Mouse (Mus musculus) kidney, embryonic 14.5 days (tissue): ENCODE data around the gene Gkn1. TPM values are rescaled to one million over a fixed set of nuclear protein-coding genes. Genes with fewer than 3 reads are reported as not detected.

Experiments used
- ATAC-seq: fragments of 200-750 bp; cut with Nextera tagmentation; 2 replicates; pipeline ENCODE4 v1.8.0; 2017; ENCODE audit warnings: moderate number of reproducible peaks, mild to moderate bottlenecking, moderate TSS enrichment, moderate library complexity; ENCODE audit not compliant: low FRiP score, low TSS enrichment
- H3K27ac ChIP-seq: fragments of 300-500 bp; sonication (generic); 2 replicates; pipeline ENCODE4 v1.5.1; 2014; ENCODE audit warnings: low read depth, mild to moderate bottlenecking, low read length, moderate library complexity, mixed read lengths
- H3K27me3 ChIP-seq: fragments of 300-500 bp; sonication (generic); 2 replicates; pipeline ENCODE4 v1.6.1; 2014; ENCODE audit warnings: mild to moderate bottlenecking, low read length; ENCODE audit not compliant: control insufficient read depth, insufficient read depth
- H3K36me3 ChIP-seq: fragments of 300-500 bp; sonication (generic); 2 replicates; pipeline ENCODE4 v1.6.1; 2014; ENCODE audit warnings: low read length, mixed read lengths; ENCODE audit not compliant: control insufficient read depth, insufficient read depth
- H3K4me1 ChIP-seq: fragments of 300-500 bp; sonication (generic); 2 replicates; pipeline ENCODE4 v1.6.1; 2014; ENCODE audit warnings: low read length, mixed read lengths; ENCODE audit not compliant: control insufficient read depth, insufficient read depth
- H3K4me2 ChIP-seq: fragments of 300-500 bp; sonication (generic); replicated peaks from 2 replicates; pipeline ENCODE4 v1.6.1; 2014; ENCODE audit warnings: low read depth, mild to moderate bottlenecking, low read length
- H3K4me3 ChIP-seq: fragments of 300-500 bp; sonication (generic); 2 replicates; pipeline ENCODE4 v1.5.1; 2014; ENCODE audit warnings: mild to moderate bottlenecking, low read length
- H3K9ac ChIP-seq: fragments of 300-500 bp; sonication (generic); 2 replicates; pipeline ENCODE4 v1.6.1; 2014; ENCODE audit warnings: low read depth, mild to moderate bottlenecking, low read length, moderate library complexity
- H3K9me3 ChIP-seq: fragments of 300-500 bp; sonication (generic); 2 replicates; pipeline ENCODE4 v1.6.1; 2016; ENCODE audit warnings: low read length; ENCODE audit not compliant: control insufficient read depth
- WGBS: fragments of 180-500 bp; shearing (Covaris S2); extraction: QIAGEN DNeasy Blood & Tissue Kit; methylation state at CpG from one replicate; pipeline ENCODE4 v1.1.7; 2014; 5-methylcytosine and 5-hydroxymethylcytosine counted together
- polyA plus RNA-seq: library from polyadenylated mRNA; unstranded; fragments of >200 nt; fragmentation: Nextera tagmentation; extraction: Ambion mirVana; gene quantifications from 2 replicates; pipeline ENCODE4 v1.2.1, GENCODE M21; 2014

Gene Gkn1
- not detected in 2 replicates for polyA plus RNA-seq

- H3K4me1 ChIP-seq = no peaks in the 10 kb centered on the region
- no peak within 1 kb of the TSS for H3K9ac ChIP-seq
- no peaks in the 10 kb centered on the region for H3K9me3 ChIP-seq
- H3K27ac ChIP-seq = no peak within 1 kb of the TSS
- no peaks in the 10 kb centered on the region for H3K27me3 ChIP-seq
- no peak for ATAC-seq
- no peak within 1 kb of the TSS for H3K4me3 ChIP-seq
- 87% methylated on average over 8 of the region's 8 CpGs for WGBS
- H3K4me2 ChIP-seq = no peak within 1 kb of the TSS
- H3K36me3 ChIP-seq = no peaks in the 10 kb centered on the region
Measured at GRCm38 (mm10) chr6:87350829-87351228, at the start of gene Gkn1. Gene Gkn1, minus strand, starts transcription at chr6:87350942.

DNA sequence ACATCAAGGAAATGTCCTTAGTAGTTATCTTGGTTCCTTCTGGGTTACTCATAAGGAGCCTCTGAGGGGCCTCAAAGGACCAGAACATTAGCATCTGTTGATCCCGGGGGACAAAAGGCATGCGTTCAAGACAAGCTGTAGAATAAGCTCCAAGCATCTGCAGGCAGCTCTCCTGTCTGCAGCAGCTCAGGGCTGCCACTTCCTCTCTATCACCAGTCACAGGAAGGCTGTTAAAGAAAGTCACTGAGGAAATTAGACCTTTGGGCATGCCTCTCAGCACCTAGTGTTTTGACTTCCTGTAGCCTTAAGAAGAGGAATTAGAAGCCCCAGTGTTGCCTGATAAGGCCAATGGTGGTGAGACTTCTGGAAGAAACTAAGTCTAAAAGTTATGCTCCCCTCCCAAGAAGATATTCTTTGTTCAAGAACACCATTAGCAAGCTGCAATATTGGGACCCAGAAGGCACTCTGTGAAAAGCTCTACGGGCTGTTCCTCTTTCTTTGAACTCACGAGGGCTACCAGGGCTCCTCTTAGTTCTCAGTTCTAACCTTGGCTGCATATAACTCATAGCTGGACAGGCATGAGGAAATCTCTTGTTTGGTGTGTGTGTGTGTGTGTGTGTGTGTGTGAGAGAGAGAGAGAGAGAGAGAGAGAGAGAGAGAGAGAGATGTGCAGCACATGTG lies 49.3 kb upstream of the Gkn1 start:
- no peak overlapping the region for H3K4me3 ChIP-seq
- 60% methylated on average over 4 of the region's 4 CpGs for WGBS
- no peaks in the 10 kb centered on the region for H3K27me3 ChIP-seq
- H3K4me2 ChIP-seq = no peak overlapping the region
- H3K27ac ChIP-seq = no peak overlapping the region
- no peaks in the 10 kb centered on the region for H3K4me1 ChIP-seq
- H3K9ac ChIP-seq = no peak overlapping the region
- no peak for ATAC-seq
- H3K36me3 ChIP-seq = no peaks in the 10 kb centered on the region
- no peaks in the 10 kb centered on the region for H3K9me3 ChIP-seq

DNA sequence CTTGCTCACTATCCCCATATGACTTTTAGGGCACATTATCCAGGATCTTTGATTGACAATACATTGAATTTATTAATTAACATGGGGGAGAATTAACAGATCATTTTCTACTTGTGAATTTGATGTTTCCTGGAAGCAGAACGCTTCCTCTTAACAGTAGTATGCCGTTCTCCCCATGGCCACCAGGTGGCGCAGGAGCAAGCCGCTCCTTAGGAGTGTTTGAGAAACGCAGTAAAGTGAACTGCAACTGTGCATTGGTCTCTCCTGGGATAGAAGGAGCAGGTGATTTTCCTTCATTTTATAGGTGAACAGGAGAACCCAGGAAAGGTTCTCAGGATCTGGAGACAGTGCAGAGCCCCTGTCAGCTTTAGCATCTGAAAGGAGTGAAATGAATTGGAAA lies 48.4 kb upstream of the Gkn1 start:
- Histone ChIP-seq H3K36me3 (no peaks in the 10 kb centered on the region), H3K4me2 (no peak overlapping the region), H3K9me3 (no peaks in the 10 kb centered on the region), H3K4me1 (0 out of 2 replicates have a peak, but pooled peaks cover 4% of the 10 kb centered on the region), H3K4me3 (no peak overlapping the region), H3K27me3 (no peaks in the 10 kb centered on the region), H3K27ac (no peak overlapping the region), H3K9ac (no peak overlapping the region)
- peak; percentile 57; the same call in 1 of the 2 replicates for ATAC-seq
- WGBS = 1% methylated on average over 5 of the region's 5 CpGs

GRCm38 (mm10) chr6:87394783-87395182 lies 44.0 kb upstream of the Gkn1 start:
- H3K9me3 ChIP-seq = no peaks in the 10 kb centered on the region
- no peak overlapping the region for H3K4me2 ChIP-seq
- no peaks in the 10 kb centered on the region for H3K27me3 ChIP-seq
- 0 out of 2 replicates have a peak, but pooled peaks cover 9% of the 10 kb centered on the region for H3K4me1 ChIP-seq
- no peak overlapping the region for H3K27ac ChIP-seq
- 0 out of 2 replicates have a peak, but pooled peaks have one; percentile 25 for ATAC-seq
- no peaks in the 10 kb centered on the region for H3K36me3 ChIP-seq
- no peak overlapping the region for H3K9ac ChIP-seq
- 70% methylated on average over 9 of the region's 9 CpGs for WGBS
- H3K4me3 ChIP-seq = no peak overlapping the region

DNA sequence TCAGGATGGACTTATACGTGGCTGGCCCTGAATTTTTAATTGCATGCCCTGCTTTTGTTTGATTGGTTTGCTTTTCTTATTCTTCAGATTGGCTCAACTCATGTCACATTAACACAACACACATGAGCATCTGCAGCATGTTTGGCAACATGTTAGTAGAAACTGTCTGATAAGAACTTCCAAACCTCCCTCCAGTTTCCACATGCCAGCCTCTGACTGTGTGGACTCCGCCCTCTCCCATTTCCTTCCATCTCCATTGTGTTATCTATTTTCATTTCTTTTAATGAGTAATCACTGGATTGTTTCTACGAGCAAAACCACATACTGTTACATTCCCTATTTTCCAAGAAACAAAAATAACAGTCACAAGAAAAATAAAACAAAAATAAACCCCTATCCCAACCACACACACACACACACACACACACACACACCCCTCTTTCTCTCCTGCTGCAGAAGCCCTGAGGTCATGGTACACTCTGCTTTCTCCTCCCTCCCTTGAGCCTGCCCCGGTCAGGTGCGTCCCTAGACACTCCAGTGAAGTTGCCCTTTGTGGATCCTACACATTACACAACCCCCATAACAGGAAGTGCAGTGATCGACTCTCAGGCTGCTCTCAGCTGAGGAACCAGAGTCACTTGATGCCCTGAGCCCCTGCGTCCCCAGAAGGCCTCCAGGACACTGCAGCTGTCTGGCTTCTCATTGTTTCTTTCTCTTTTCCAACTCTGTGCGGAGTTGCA lies 42.9 kb upstream of the Gkn1 start:
- Histone ChIP-seq H3K36me3 (no peaks in the 10 kb centered on the region), H3K9me3 (no peaks in the 10 kb centered on the region), H3K4me3 (no peak overlapping the region), H3K4me2 (no peak overlapping the region), H3K27ac (no peak overlapping the region), H3K4me1 (0 out of 2 replicates have a peak, but pooled peaks cover 9% of the 10 kb centered on the region), H3K27me3 (no peaks in the 10 kb centered on the region), H3K9ac (no peak overlapping the region)
- WGBS = 58% methylated on average over 8 of the region's 8 CpGs
- ATAC-seq = no peak

DNA sequence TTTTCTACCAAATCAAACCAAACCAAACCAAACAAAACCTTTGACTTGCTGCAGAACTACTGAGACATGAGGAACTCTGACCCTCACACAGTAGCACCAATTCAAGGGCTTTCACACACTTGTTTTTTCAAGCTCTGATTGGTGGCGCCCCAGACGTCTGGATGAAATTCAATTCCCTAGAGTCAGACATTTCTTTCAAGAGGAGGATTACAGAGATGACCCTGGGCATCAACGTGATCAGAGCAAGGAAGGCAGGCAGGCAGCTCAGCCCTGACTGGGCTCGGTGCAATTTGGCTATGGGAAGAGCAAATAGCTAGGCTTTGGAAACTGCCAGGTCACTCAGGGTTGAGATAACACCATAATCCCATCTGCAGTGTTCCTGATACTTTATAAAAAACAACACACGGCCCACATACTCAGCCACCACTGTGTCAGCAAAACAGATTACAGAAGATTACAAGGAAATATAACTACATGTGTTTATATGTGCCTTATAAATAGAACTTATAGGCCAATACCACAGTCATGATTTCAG lies 38.8 kb upstream of the Gkn1 start:
- 14% methylated on average over 5 of the region's 5 CpGs for WGBS
- H3K9me3 ChIP-seq = no peaks in the 10 kb centered on the region
- ATAC-seq = no peak
- H3K36me3 ChIP-seq = no peaks in the 10 kb centered on the region
- no peak overlapping the region for H3K9ac ChIP-seq
- 0 out of 2 replicates have a peak, but pooled peaks cover 6% of the 10 kb centered on the region for H3K4me1 ChIP-seq
- H3K27me3 ChIP-seq = peaks cover 3% of the 10 kb centered on the region; the same call in 1 of the 2 replicates
- no peak overlapping the region for H3K4me2 ChIP-seq
- no peak overlapping the region for H3K4me3 ChIP-seq
- no peak overlapping the region for H3K27ac ChIP-seq

- 0 out of 2 replicates have a peak, but pooled peaks cover 4% of the 10 kb centered on the region for H3K4me1 ChIP-seq
- H3K27ac ChIP-seq = no peak within 1 kb of the TSS
- 44% methylated on average over 7 of the region's 7 CpGs for WGBS
- H3K9me3 ChIP-seq = no peaks in the 10 kb centered on the region
- no peaks in the 10 kb centered on the region for H3K36me3 ChIP-seq
- H3K9ac ChIP-seq = no peak within 1 kb of the TSS
- H3K4me2 ChIP-seq = no peak within 1 kb of the TSS
- peaks cover 4% of the 10 kb centered on the region for H3K27me3 ChIP-seq
- no peak for ATAC-seq
- H3K4me3 ChIP-seq = no peak within 1 kb of the TSS
Measured at GRCm38 (mm10) chr6:87388877-87389276, 38.1 kb upstream of the Gkn1 start, which contains the start of gene Gkn3. Gene Gkn3, minus strand, starts transcription at chr6:87388935.

DNA sequence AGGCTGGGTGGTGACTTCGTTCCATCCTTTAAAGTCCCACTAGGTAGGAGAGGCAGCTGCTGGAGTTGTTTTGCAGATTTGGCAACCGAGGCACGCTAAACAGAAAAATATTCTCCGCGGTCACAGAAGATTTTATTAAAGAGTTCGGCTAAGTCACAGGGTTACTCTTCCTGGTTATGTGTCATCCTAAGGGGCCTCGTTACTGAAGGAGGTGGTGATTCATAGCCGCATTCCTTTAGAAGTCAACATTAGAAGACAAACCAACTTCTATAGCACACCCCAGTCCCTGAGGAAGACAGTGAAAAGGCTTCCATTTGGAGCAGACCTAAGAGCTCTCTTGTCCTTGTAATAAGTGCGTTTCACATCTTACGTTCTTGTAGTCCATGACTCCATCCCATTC lies 35.9 kb upstream of the Gkn1 start:
- H3K4me1 ChIP-seq = no peaks in the 10 kb centered on the region
- H3K36me3 ChIP-seq = no peaks in the 10 kb centered on the region
- no peaks in the 10 kb centered on the region for H3K9me3 ChIP-seq
- H3K4me3 ChIP-seq = no peak overlapping the region
- 80% methylated on average over 10 of the region's 10 CpGs for WGBS
- H3K27me3 ChIP-seq = peaks cover 5% of the 10 kb centered on the region
- H3K27ac ChIP-seq = no peak overlapping the region
- no peak for ATAC-seq
- H3K4me2 ChIP-seq = no peak overlapping the region
- no peak overlapping the region for H3K9ac ChIP-seq

DNA sequence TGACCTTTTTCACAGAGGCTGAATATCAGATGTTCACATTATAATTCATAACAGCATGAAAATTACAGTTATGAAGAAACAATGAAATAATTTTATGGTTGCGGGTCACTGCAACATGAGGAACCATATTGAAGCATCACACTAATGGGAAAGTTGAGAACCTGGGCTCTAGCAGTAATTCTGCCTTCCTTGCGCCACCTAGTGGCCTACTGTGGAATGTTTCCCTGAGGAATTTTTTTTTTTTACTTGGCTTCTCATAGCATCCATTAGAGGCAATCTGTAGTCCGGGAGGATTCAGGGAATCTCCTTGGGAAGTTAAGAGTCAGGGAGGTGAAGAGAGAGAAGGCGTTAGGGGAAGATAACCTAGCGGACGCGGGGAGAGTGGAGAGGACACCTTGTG lies 35.5 kb upstream of the Gkn1 start:
- Histone ChIP-seq H3K4me3 (no peak overlapping the region), H3K36me3 (no peaks in the 10 kb centered on the region), H3K9ac (no peak overlapping the region), H3K9me3 (no peaks in the 10 kb centered on the region), H3K4me2 (no peak overlapping the region), H3K27ac (no peak overlapping the region), H3K4me1 (no peaks in the 10 kb centered on the region), H3K27me3 (peaks cover 5% of the 10 kb centered on the region)
- 10% methylated on average over 7 of the region's 7 CpGs for WGBS
- no peak for ATAC-seq
